Mouse (Mus musculus) v-Abl transformed pro-B cells (cell line): ENCODE results near the gene Scamp4.

Source experiments
- in situ Hi-C, 2 experiments: fragments of 400-800 bp; cut with MboI; formaldehyde crosslinking; loops; one replicate each; pipeline ENCODE4 v1.15.1; 2025; ENCODE audit not compliant: unreplicated experiment in 2 of 2

Gene Scamp4

GRCm38 (mm10) chr10:80606737-80607350, 4.2 kb downstream of the Scamp4 start:
- in situ Hi-C loops, result no loop called here

- in situ Hi-C loops, result no loop called here
Observed at GRCm38 (mm10) chr10:80608435-80608834, 5.8 kb downstream of the Scamp4 start.

GRCm38 (mm10) chr10:80609269-80609924, 6.7 kb downstream of the Scamp4 start:
- in situ Hi-C loops, result no loop called here

- in situ Hi-C loops, result loop anchor here in 1 of 2 experiments (5.0 kb wide), 2 partner anchors 33 to 77 kb away; partner anchors contain the start of gene Klf16
Observed at GRCm38 (mm10) chr10:80610116-80610785, 7.6 kb downstream of the Scamp4 start.

GRCm38 (mm10) chr10:80611024-80611423, 8.4 kb downstream of the Scamp4 start:
- in situ Hi-C loops, result loop anchor here in 1 of 2 experiments (5.0 kb wide), 2 partner anchors 34 to 76 kb away; partner anchors contain the start of gene Klf16

GRCm38 (mm10) chr10:80611905-80612304, 9.2 kb downstream of the Scamp4 start:
- in situ Hi-C loops, result loop anchor here in 1 of 2 experiments (5.0 kb wide), 2 partner anchors 35 to 75 kb away; partner anchors contain the start of gene Klf16

- in situ Hi-C loops, result loop anchor here in 1 of 2 experiments (5.0 kb wide), 2 partner anchors 37 to 73 kb away; partner anchors contain the start of gene Klf16
Observed at GRCm38 (mm10) chr10:80613821-80614220, 11.1 kb downstream of the Scamp4 start.

GRCm38 (mm10) chr10:80614351-80614750, 11.7 kb downstream of the Scamp4 start:
- in situ Hi-C loops, result loop anchor here in 1 of 2 experiments (5.0 kb wide), 2 partner anchors 37 to 73 kb away; partner anchors contain the start of gene Klf16

GRCm38 (mm10) chr10:80618181-80618580, 15.5 kb downstream of the Scamp4 start:
- in situ Hi-C loops, result no loop called here

- in situ Hi-C loops, result loop anchor here in 1 of 2 experiments (5.0 kb wide), 1 partner anchor 38 kb away; the partner anchor contains the start of gene Btbd2
Observed at GRCm38 (mm10) chr10:80619465-80620244, 17.0 kb downstream of the Scamp4 start.

GRCm38 (mm10) chr10:80620365-80620764, 17.7 kb downstream of the Scamp4 start:
- in situ Hi-C loops, result loop anchor here in 1 of 2 experiments (5.0 kb wide), 1 partner anchor 37 kb away; the partner anchor contains the start of gene Btbd2

GRCm38 (mm10) chr10:80620796-80621689, 18.4 kb downstream of the Scamp4 start:
- in situ Hi-C loops, result loop anchor here in 1 of 2 experiments (5.0 kb wide), 1 partner anchor 36 kb away; the partner anchor contains the start of gene Btbd2

- in situ Hi-C loops, result loop anchor here in 1 of 2 experiments (5.0 kb wide), 1 partner anchor 36 kb away; the partner anchor contains the start of gene Btbd2
Observed at GRCm38 (mm10) chr10:80621690-80621939, 18.9 kb downstream of the Scamp4 start.

GRCm38 (mm10) chr10:80621940-80622660, 19.4 kb downstream of the Scamp4 start:
- in situ Hi-C loops, result loop anchor here in 1 of 2 experiments (5.0 kb wide), 1 partner anchor 35 kb away; the partner anchor contains the start of gene Btbd2

GRCm38 (mm10) chr10:80622661-80623456, 20.2 kb downstream of the Scamp4 start, which contains the start of gene Csnk1g2:
Csnk1g2 (plus strand) TSS chr10:80622838.
- in situ Hi-C loops, result loop anchor here in 1 of 2 experiments (5.0 kb wide), 1 partner anchor 34 kb away; the partner anchor contains the start of gene Btbd2

- in situ Hi-C loops, result loop anchor here in 1 of 2 experiments (5.0 kb wide), 1 partner anchor 34 kb away; the partner anchor contains the start of gene Btbd2
Observed at GRCm38 (mm10) chr10:80623457-80624191, 21.0 kb downstream of the Scamp4 start.

- in situ Hi-C loops, result loop anchor here in 1 of 2 experiments (5.0 kb wide), 1 partner anchor 48 kb away; the partner anchor contains the start of gene Klf16
Observed at GRCm38 (mm10) chr10:80625764-80626163, 23.1 kb downstream of the Scamp4 start.
